Mouse (Mus musculus) left cerebral cortex, postnatal 36 days (tissue): Measurements from ENCODE around the gene Rgs6. TPM values are rescaled to one million over a fixed set of nuclear protein-coding genes. Genes with fewer than 3 reads are reported as not detected.
A peak's percentile ranks its signal among the peaks of the same experiment; 100 is the strongest.

Experiments used
- DNase-seq, 2 experiments: peaks; one replicate each; pipeline ENCODE4 v3.0.0; 2021 to 2022; ENCODE audit warnings: low spot score in 2 of 2, mixed read lengths in 1 of 2
- intact Hi-C: fragments of 180-260 bp; cut with DNase I; formaldehyde crosslinking; loops from one replicate; pipeline ENCODE4 v1.15.1; 2025
- total RNA-seq, 2 experiments: library from RNA; stranded (reverse); gene quantifications; 2 replicates each; pipeline ENCODE4 v1.2.3; 2021

Rgs6 gene
- total RNA-seq, 2 experiments from 2014 or later: 82.4 to 89.1 TPM

DNA sequence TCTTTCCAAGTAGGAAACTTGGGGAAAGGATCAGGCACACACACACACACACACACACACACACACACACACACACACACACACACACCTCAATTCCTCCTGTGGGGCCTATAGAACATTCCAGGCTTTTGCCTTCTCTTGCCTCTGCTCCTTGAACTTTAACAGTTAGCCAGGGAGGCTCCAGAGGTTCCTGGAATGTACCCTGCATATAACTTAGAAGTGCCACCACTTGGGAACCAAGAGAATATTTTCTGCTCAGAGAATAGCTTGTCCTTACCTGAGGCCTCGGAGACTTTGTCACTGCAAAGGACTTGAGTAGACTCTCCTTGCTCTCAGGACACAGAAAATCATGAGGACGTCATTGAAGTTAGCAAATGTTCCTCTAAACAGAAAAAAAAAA lies 548.4 kb downstream of the Rgs6 start:
- no peak for DNase-seq
- intact Hi-C loops: no loop called here

DNA sequence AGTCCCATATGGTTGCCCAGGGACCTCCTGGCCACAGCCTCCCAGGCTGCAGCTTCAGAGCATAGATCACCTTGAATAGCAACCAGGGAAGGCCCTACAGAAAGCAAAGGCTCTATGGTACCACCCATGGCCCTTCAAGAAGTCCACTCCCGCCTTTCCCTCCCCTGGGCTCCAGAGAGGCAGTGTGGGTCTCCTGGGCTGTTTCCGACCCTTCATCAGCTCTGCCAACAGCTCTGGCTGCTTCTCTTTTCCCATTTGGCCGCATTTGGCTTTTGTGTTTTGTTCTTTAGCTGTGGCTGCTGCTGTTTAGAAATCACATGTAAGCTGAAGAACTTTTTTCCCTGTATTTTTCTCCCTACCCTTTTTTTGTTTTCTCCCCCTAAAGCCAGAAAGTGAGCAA lies 548.9 kb downstream of the Rgs6 start:
- intact Hi-C loops: no loop called here
- no peak for DNase-seq

DNA sequence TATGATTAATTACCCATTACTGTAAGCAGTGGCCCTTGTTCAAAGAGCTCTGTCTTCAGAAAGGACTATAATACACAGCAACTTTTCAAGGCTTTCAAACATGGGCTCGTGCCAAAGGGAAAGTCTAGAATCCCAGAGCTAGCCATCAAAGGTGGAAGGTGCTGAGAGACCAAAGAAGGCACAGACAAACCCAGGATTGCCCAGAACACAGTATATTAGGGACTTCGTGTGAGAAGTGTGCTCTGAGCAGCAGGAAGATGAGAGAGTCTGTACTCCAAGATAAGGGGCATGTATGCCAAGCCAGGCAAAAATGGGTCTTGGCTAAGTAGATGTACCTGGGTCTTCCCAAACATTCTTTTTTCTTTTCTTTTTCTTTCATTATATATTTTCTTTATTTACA lies 553.1 kb downstream of the Rgs6 start:
- no peak for DNase-seq
- intact Hi-C loops: no loop called here

DNA sequence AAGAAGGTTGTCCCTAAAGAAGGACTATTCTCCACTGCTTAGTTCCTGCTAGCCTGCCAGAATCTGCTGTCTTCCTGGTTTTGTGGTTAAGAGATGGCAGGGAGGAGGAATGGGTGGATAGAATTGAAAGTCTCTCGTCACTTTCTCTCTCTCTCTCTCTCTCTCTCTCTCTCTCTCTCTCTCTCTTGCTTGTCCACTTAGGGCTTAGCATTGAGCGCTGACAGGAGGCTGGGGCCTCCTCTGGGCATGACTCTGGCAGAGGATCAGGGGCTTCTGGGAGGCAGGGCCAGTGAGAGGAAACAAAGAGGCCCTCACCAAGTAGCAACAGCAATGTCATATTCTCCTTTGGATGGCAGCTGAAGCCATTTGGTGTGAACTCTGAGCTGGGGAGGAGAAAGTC lies 554.4 kb downstream of the Rgs6 start:
- DNase-seq: no peak
- intact Hi-C loops: no loop called here

DNA sequence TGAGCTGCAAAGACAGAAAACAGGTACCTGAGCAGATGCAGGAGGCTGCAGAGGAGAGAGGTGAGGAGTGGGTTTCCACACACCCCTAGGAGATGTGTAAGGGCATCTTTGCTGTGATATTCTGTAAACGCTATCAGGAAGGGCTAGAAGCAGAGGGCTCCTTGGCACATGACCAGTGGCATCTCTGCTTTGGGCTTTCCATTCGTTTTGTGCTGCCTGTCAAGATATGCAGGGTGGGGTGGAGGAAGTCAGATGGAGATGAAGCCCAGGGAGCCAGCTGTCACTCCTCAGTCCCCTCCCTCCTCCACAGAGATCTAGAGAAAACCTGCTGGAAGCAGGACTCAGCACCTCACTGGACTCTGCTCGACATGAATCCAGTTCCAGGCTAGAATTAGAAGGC lies 555.0 kb downstream of the Rgs6 start:
- intact Hi-C loops: no loop called here

DNA sequence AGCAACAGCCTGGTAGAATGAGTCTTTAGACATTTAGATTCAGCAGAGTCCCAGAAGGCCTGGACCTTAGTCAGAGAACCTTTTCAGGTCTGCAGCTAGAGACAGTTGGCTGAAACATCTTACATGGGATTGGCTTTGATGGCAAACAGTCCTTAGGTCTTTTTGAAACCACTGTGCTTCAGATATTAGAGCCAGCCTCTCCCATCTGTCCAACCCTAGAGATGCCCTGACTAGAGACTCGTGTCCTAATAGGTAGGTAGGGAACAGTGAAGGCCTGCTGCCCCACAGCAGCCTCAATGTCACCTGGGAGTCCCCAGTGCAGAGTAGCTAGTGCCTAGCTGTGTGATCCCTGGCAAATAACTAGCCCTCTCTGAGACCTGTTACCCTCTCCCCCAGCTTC lies 555.5 kb downstream of the Rgs6 start:
- no peak for DNase-seq
- intact Hi-C loops: no loop called here

More for the DNA sequence above, 555.0 kb downstream of the Rgs6 start:
- no peak for DNase-seq

DNA sequence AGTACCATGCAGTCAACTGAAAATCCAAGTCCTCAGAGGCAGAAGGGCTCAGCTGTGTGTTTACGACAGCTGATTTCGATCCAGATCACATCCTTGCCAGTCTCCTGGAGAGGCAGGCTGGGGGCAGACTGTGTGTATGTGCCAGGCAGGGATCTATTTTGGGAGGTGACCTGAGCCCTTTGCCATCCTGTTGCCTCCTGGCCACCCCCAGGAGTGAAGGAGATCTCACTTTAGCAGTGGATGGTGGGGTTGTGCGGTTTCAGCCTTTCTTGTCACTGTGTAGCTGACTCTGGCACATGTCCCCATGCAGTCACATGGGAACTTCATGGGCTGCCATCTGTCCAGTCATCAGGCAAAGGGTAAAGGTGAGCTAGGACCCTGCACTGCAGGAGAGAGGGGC lies 557.0 kb downstream of the Rgs6 start:
- intact Hi-C loops: no loop called here
- DNase-seq: no peak

DNA sequence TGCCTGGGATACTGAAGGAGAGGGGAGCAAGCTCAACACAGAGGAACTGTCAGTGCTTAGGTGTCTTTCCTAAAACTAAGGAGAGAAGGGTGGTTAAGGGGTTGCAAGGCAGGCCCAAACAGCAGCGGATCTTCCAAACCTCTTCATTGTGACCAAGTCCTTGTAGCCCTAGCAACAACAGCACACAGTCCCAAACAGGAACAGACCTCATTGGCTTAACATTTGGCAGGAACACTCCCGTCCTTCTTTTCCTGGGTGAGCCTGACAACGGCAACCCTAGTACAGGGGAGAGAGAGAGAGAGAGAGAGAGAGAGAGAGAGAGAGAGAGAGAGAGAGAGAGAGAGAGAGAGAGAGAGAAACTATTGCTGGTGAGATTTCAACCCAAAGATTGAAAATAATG lies 557.8 kb downstream of the Rgs6 start:
- intact Hi-C loops: no loop called here
- no peak for DNase-seq

DNA sequence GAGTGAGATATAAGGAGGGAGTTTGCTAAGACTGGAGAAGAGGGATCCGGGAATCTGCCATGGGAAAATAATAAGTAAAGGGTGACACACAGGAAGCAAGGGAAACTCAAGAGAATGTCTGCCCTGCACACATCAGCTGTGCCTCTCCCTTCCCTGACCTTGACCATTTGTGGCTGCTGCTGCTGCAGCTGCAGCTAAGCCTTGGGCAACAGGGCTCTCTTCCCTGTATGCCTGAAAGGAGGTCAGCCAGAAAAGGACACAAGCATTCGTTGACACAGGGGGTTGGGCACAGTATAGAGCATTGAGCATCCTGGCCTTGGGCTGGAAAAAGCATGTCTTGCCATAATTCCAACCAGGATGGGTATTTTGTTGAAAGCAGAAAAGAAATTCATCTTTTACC lies 558.8 kb downstream of the Rgs6 start:
- intact Hi-C loops: no loop called here
- DNase-seq: no peak

DNA sequence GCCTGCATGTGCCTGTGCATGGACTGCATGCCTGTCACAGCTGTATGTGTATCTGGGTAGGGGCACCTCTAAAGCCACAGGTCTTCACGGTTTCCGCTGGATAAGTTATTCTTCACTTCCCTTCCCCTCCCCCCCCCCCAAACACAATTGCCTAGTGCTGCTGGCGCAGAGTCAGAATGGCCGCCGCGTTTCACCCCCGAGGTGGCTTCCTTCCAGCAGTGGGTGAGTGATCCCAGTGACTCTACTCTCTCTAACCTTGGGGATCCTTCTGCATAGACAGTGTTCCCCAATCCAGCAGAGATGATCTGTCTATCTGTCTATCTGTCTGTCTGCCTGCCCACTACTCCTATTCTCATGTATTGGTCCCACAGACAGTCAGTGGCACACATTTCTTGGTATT lies 561.9 kb downstream of the Rgs6 start:
- DNase-seq: no peak
- intact Hi-C loops: no loop called here

DNA sequence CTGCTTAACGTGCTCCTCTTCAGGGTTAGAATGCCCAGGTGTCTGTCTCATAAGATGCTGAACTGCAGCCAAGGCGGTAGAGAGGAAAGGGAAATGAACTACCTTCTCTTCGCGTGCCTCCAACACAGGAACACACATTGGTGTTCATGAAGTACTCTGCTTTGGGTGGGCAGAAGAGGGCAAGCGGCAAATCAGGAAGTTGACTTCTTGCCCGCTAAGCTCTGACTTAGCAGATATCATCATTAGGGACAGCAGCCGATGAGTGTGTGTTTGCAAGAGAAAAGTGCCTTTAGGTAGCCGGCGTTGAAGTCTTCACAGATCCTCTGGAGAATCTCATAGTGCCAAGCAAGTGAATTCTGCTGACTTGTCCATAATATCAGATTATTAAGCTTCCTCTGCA lies 562.7 kb downstream of the Rgs6 start:
- DNase-seq: no peak
- intact Hi-C loops: no loop called here

DNA sequence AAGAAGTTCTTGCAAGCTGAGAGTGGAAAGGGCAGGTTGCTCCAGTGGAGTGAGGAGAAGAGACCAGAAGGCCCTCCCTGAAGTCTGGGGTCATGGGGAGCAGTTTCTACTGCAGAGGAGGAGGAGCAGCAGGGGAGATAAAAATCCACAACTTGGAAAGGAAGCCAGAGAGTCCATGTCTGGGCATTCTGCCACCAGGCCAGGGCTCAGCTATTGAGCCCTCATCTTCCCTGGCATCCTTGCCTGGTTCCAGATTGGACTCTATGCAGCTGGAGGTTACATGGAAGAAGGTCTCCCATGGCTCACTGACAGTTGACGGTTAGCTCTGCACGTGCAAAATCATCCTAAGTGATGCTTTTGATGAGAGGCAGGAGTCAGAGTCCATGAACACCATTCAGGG lies 563.4 kb downstream of the Rgs6 start:
- intact Hi-C loops: no loop called here
- DNase-seq: no peak

DNA sequence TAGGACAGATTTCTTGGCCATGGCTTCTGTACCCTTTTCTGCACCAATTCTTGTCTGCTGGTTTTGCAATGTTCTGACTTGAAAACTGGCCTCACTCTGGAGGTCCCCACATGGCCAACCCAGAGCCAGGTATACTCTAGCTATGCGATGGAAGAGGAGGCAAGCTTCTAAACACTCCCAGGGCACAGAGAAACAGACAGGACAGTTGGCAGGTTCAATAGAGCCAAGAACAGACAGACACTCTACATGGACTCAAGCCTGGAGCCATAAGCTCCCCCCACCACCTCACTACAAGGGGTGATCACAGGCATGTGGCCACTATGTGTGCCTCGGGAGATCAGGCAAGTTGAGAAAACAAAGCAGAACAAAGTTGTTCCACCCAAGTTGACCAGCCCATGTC lies 572.1 kb downstream of the Rgs6 start:
- intact Hi-C loops: no loop called here
- no peak for DNase-seq

DNA sequence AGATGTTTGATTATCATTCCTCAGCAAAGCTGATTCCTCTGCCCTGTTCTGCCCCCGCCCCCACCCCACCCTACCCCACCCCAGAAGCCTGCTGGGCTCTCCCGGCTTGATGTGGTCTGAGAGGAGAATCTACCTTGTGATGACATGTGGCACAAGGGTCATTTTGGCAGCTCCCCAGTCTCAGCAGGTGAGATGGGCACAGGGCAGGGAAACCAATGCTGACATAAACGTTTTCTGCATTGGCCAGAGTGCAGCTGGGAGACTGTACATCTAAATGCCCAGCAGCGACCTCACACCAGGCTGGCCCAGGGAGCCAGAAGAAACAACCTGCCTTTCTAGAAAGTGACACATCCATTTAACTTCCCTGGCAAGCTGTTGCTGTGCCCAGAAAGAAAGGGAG lies 572.6 kb downstream of the Rgs6 start:
- intact Hi-C loops: no loop called here

DNA sequence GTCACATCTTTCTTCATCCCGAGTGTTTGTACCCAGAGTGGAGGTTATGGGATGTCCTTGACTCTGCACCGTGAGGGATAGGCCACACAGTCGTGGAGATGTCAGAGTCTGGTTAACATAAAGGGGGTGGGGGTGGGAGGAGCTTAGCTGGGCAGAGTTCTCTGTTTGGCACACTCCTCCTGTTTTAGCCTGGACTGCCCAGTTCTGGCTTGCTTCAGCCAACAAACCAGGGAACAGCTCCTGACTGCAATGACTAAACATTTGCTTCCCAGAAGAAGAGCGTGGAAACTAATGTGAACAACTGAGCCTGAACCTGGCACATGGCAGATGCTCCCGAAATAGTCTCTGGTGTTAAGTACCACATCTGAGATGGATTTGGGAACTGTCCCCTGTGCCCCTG lies 575.6 kb downstream of the Rgs6 start:
- no peak for DNase-seq
- intact Hi-C loops: no loop called here

More for the DNA sequence above, 572.6 kb downstream of the Rgs6 start:
- no peak for DNase-seq

DNA sequence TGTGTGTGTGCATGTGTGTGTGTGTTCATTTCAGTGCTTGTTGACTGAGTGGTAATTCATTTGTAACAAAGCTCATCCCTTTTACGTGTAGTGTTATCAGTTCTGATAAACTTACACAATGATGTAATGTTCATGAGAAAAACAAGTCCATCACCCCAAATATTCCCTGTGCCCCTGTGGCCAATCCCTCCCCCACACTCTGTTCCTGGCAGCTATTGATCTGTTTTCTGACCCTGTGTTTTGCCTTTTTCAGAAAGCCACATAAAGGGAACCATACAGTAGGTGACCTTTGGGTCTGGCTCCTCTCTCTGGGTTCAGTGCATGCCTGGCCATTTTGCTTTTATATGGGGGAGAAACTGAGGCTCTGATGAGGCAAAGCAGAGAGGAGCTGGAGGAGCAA lies 577.0 kb downstream of the Rgs6 start:
- intact Hi-C loops: no loop called here
- no peak for DNase-seq

DNA sequence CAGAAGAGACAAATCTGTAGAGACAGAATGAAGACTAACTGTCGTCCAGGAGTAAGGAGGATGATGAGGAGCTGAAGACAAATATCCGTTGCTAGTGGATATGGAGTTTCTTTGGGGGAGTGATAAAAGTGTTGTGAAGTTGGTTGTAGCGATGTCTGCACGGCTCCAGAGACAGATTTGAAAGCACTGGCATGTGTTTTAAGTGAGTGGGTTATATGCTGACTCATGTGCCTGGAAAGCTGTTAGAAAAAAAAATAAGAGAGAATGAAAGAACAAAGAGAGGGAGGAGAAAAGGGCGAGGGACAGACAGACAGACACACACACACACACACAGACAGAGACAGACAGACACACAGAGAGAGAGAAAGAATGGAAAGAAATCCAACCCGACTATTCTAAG lies 580.2 kb downstream of the Rgs6 start:
- intact Hi-C loops: loop anchor here (2.0 kb wide), 1 partner anchor 318 kb away; the partner anchor contains the start of gene Dpf3
- DNase-seq: peak; percentile 31 to 36

DNA sequence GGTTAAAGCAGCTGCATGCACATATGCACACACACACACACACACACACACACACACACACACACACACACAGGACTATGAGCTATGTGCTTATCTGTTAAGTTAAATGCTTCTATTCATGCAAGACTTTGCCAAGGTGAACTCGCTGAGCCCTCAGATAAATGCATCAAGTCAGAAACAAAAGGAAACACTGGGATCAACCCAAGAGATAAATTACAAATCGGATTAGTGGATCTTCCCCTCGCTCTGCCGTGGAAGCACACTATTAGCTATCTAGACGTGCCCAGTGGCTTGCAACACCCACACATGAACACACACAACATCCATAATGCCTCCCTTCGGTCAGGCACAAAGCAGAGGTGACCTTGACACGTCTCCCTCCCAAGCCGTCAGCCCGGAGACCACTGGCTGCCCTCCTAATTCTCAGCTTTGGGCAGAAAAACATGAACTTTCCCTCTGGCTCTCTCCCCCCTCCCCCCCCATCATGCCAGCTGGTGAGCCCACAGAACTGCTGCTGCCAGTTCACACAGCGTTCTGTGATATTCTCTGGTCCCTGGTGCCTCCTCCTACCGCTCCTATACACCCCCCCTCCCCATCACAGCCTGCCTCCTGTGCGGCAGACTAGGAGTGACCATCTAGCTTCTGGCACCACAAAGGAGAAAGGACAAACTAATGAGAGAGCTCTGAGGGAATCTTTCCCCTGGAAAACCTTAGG lies 581.6 kb downstream of the Rgs6 start:
- DNase-seq: peak; percentile 57 to 63
- intact Hi-C loops: loop anchor here (2.0 kb wide), 1 partner anchor 317 kb away; the partner anchor contains the start of gene Dpf3

DNA sequence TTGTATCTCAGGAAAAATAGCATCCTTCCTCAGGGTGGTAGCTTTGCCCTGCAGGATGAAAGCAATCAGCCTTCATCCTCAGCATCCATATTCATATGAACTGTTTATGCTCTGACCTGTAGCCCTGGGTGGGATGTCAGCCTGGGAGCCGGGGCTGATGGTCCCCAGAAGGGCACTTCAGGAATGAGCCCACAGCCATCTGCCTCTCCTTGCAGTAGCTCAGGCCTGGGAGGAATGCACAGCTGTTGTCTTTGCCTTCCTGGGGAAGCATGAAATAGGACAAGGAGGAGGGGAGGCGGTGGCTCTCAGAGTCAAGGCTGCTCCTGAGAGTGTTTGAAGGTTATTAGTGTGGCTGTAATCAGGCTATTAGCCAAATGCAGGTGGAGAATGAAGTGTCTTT lies 590.7 kb downstream of the Rgs6 start:
- no peak for DNase-seq
- intact Hi-C loops: no loop called here

DNA sequence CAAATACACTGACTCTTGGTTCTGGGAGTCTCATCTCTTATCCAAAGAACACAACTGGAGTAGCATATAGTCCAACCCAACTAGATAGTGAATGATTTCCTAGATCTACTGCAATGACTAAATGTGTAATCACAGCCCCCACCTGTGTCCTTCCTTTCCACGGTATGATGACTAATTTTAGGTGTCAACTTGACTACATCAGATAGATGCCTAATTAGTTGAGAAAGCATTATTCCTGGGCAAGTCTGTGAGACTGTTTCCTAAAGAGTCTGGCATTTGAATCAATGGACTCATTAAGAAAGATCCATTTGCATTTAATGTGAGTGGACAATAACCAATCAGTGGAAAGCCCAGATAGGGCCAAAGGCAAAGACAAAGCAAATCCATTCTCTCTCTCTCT lies 591.8 kb downstream of the Rgs6 start:
- no peak for DNase-seq
- intact Hi-C loops: no loop called here

DNA sequence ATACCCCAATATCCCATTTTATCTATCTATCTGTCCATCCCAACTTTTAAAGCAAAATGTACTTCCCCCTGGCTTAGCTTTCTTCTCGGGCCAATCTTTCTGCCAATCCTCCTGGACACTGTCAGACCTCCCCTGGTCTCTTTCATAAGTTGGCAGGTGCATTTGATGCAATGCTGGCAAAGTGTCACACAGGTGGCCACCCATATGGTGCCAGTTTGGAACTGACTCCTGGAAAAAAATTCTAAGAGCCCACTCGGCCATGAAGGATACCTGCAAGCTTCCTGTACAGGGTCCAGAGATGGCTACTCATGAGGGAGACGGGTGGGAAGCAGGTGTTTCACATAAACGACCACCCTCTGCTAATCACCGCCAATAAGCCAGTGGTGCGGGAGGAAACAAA lies 592.5 kb downstream of the Rgs6 start:
- DNase-seq: no peak
- intact Hi-C loops: no loop called here

DNA sequence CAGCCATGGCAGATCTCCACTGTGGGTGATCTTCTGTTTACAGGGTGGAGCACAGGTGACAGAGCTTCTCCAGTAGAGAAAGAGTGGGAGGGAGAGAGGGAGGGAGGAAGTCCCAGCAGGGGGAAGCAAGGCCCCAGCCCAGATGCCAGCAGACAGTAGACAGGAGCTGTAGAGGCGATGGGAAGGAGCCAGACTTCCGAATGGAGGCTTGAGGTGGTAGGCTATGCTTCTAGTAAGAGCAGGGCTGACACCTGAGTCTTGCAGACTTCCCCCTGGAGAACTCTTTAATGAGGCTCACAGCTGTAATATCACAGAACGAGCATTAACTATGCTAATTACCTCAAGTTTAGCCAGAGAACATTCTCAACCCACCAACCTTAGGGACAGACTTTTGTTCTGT lies 613.6 kb downstream of the Rgs6 start:
- intact Hi-C loops: no loop called here
- DNase-seq: no peak
